In the genomic region with DNA sequence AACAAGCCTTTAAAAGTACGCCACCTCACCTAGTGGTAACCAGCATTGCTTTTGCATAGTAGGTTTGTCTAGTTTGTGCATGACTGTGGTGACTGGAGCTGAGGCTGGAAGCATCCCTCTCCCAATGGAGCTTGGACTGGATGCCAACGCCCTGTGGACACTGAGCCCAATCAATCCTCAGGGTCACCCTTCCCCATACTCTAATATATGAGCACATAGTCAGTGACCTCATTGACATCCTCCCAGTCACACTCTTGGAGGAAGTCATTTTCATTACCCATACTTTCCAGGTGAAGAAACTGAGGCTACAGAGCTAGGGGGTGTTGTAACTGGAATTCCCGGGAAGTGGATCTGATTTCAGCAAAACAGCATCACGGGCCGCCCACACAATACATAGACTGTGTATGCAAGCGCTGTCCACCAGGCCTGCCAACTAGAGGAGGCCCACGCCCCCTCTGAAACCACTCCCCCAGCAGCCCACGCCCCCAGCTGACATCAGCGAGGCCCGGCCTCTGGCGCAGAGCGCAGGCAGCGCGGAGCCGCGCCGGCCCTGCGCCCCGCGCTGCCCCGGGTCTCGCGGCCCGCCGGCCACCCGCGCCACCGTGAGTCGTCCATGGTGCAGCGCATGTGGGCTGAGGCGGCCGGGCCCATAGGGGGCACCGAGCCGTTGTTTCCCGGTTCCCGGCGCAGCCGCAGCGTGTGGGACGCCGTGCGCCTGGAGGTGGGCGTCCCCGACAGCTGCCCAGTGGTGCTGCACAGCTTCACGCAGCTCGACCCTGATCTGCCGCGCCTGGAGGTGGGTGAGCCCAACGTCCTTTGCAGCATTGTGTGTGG, we compare ENCODE assay signal across 8 mouse cellular contexts. TPM values are rescaled to one million over a fixed set of nuclear protein-coding genes. Genes with fewer than 3 reads are reported as not detected.
DNase-seq lines count a peak whose midpoint lies in the region; ATAC-seq and TF ChIP-seq lines count a peak whose summit lies in the region.

No protein-coding gene starts in this region.

- intact Hi-C loops in heart, postnatal 36 days (cut with DNase I): no loop called here

- H3K4me1 ChIP-seq in ES-E14 (ENCODE audit: control insufficient read depth in 2 of 2, insufficient read depth in 2 of 2, low read length in 2 of 2, poor library complexity in 1 of 2): peaks cover 2 to 16% of the 10 kb centered on the region in 2 experiments; a peak in 2 of 4 replicates
- H3K4me1 ChIP-seq in forebrain, embryonic 16.5 days (replicated peaks; ENCODE audit: control insufficient read depth, insufficient read depth, low read length): peaks cover 67% of the 10 kb centered on the region
- peaks cover 62% of the 10 kb centered on the region for H3K4me1 ChIP-seq in lung, embryonic 15.5 days
- H3K4me1 ChIP-seq in olfactory bulb, adult 2 months (ENCODE audit: control insufficient read depth, insufficient read depth, low read length): peaks cover 76% of the 10 kb centered on the region

- H3K36me3 ChIP-seq in ES-E14 (ENCODE audit: control insufficient read depth, insufficient read depth, low read length, poor library complexity, severe bottlenecking): no peaks in the 10 kb centered on the region
- H3K36me3 ChIP-seq in forebrain, embryonic 16.5 days (ENCODE audit: control insufficient read depth, insufficient read depth): no peaks in the 10 kb centered on the region
- H3K36me3 ChIP-seq in lung, embryonic 15.5 days: no peaks in the 10 kb centered on the region

- ATAC-seq in forebrain, embryonic 16.5 days: peak; percentile 91
- ATAC-seq in lung, embryonic 15.5 days (ENCODE audit: borderline replicate concordance, extremely low read depth, low FRiP score, low TSS enrichment): peak; percentile 92

- peak overlapping the region; percentile 52 for H3K9ac ChIP-seq in ES-E14 (ENCODE audit: insufficient read depth, low read depth, low read length, poor library complexity, severe bottlenecking)
- H3K9ac ChIP-seq in forebrain, embryonic 16.5 days (replicated peaks; ENCODE audit: low read depth, low read length): peak overlapping the region; percentile 78
- peak overlapping the region; percentile 78 for H3K9ac ChIP-seq in lung, embryonic 15.5 days

- DNase-seq in ES-E14 (ENCODE audit: low read depth, low spot score): peak; percentile 69
- DNase-seq in cerebellum, adult 11-12 months: peak; percentile 90
- DNase-seq in heart, postnatal 36 days: peak; percentile 89 to 91
- peak; percentile 86 to 88 for DNase-seq in layer of hippocampus, adult 8-10 months (ENCODE audit: low spot score in 2 of 2)
- DNase-seq in thymus, postnatal 14 days: peak; percentile 78

- no peaks in the 10 kb centered on the region for H3K27me3 ChIP-seq in forebrain, embryonic 16.5 days (replicated peaks; ENCODE audit: control insufficient read depth, insufficient read depth, low read length)
- H3K27me3 ChIP-seq in lung, embryonic 15.5 days: no peaks in the 10 kb centered on the region

- TF ChIP-seq CTCF in olfactory bulb, adult 2 months (IDR thresholded peaks at IDR 0.05; ENCODE audit: insufficient read depth, low read depth, low read length): no peak

- H3K9me3 ChIP-seq in ES-E14 (ENCODE audit: control insufficient read depth, insufficient read depth, low read depth, low read length): no peaks in the 10 kb centered on the region
- H3K9me3 ChIP-seq in forebrain, embryonic 16.5 days (ENCODE audit: control insufficient read depth, low read length): no peaks in the 10 kb centered on the region
- no peaks in the 10 kb centered on the region for H3K9me3 ChIP-seq in lung, embryonic 15.5 days

- peak overlapping the region; percentile 68 to 75 for H3K4me3 ChIP-seq in ES-E14 (ENCODE audit: insufficient read depth in 1 of 2, low read depth in 1 of 2, low read length in 2 of 2, poor library complexity in 1 of 2, severe bottlenecking in 1 of 2)
- peak overlapping the region; percentile 59 for H3K4me3 ChIP-seq in forebrain, embryonic 16.5 days (replicated peaks; ENCODE audit: low read length)
- H3K4me3 ChIP-seq in lung, embryonic 15.5 days: peak overlapping the region; percentile 74
- peak overlapping the region; percentile 62 for H3K4me3 ChIP-seq in olfactory bulb, adult 2 months (ENCODE audit: insufficient read depth, low read depth, low read length)

- in situ Hi-C loops in ES-E14 (cut with MboI; ENCODE audit: low sequenced_read_pairs in 2 of 2, unreplicated experiment in 2 of 2): no loop called here

- peak; percentile 87 for TF ChIP-seq POLR2A in olfactory bulb, adult 2 months (IDR thresholded peaks at IDR 0.05; ENCODE audit: insufficient read depth, low read depth, low read length)

- WGBS in forebrain, embryonic 16.5 days: 2% methylated on average over 49 of the region's 49 CpGs
- WGBS in lung, embryonic 15.5 days: 3% methylated on average over 48 of the region's 49 CpGs
- WGBS in olfactory bulb, adult 2 months: 3% methylated on average over 49 of the region's 49 CpGs

- H3K4me2 ChIP-seq in forebrain, embryonic 16.5 days (ENCODE audit: low read length): peak overlapping the region; percentile 82
- peak overlapping the region; percentile 90 for H3K4me2 ChIP-seq in lung, embryonic 15.5 days

- no peak overlapping the region for H3K27ac ChIP-seq in ES-E14 (ENCODE audit: insufficient read depth, low read depth, low read length, poor library complexity, severe bottlenecking)
- peak overlapping the region; percentile 81 for H3K27ac ChIP-seq in forebrain, embryonic 16.5 days (ENCODE audit: low read length)
- H3K27ac ChIP-seq in lung, embryonic 15.5 days: peak overlapping the region; percentile 83
- peak overlapping the region; percentile 71 for H3K27ac ChIP-seq in olfactory bulb, adult 2 months (ENCODE audit: insufficient read depth, low read depth, low read length)

TF ChIP-seq in ES-E14, 5 proteins besides CTCF, POLR2A, EP300 and RAD21:
- no peak for TF ChIP-seq ZC3H11A (IDR thresholded peaks at IDR 0.05; ENCODE audit: borderline replicate concordance, low read depth, low read length)
- no peak for TF ChIP-seq MAFK (IDR thresholded peaks at IDR 0.05; ENCODE audit: insufficient read depth, low read depth, low read length)
- no peak for TF ChIP-seq HCFC1 (IDR thresholded peaks at IDR 0.05; ENCODE audit: borderline replicate concordance, insufficient read depth, low read length)
- no peak for TF ChIP-seq ZNF384 (IDR thresholded peaks at IDR 0.05; ENCODE audit: low read depth, low read length)
- no peak for TF ChIP-seq CHD2 (IDR thresholded peaks at IDR 0.05; ENCODE audit: low read depth, low read length)

RNA-seq across cellular contexts. Expression of a gene that starts 20.2 kb away (rescaled TPM):
- 18.2 and 24.8 TPM in 2 replicates for total RNA-seq in ES-E14 (2012; rRNA removed)
- polyA plus RNA-seq in forebrain, embryonic 16.5 days (2015; fragmentation: Nextera tagmentation; extraction: Ambion mirVana): 83.5 and 83.7 TPM in 2 replicates
- total RNA-seq in heart, postnatal 36 days (2021): 10 to 100 TPM; 13.3 to 13.6 TPM
- 100 to 1,000 TPM; 105 to 142 (median 118) TPM for total RNA-seq in layer of hippocampus, adult 8-10 months (2022)
- polyA plus RNA-seq in lung, embryonic 15.5 days (2015; fragmentation: Nextera tagmentation; extraction: Ambion mirVana): 30.9 and 31.7 TPM in 2 replicates
- polyA plus RNA-seq in olfactory bulb, adult 2 months (2012; ENCODE audit: insufficient read depth, insufficient read length, low replicate concordance, missing spikeins): not detected in 2 replicates

RNA-seq across cellular contexts. Expression of a gene that starts 27.3 kb away (rescaled TPM):
- 0.80 and 5.1 TPM in 2 replicates for total RNA-seq in ES-E14 (2012; rRNA removed)
- 1.8 and 2.4 TPM in 2 replicates for polyA plus RNA-seq in forebrain, embryonic 16.5 days (2015; fragmentation: Nextera tagmentation; extraction: Ambion mirVana)
- 1 to 10 TPM in 1 of 2 experiments, under 1 TPM in 1; 0.84 to 1.3 TPM for total RNA-seq in heart, postnatal 36 days (2021)
- 1 to 10 TPM in 3 of 4 experiments, not detected in 1; 1.5 to 4.1 (median 1.7) TPM for total RNA-seq in layer of hippocampus, adult 8-10 months (2022)
- 2.2 and 3.5 TPM in 2 replicates for polyA plus RNA-seq in lung, embryonic 15.5 days (2015; fragmentation: Nextera tagmentation; extraction: Ambion mirVana)
- not detected in 2 replicates for polyA plus RNA-seq in olfactory bulb, adult 2 months (2012; ENCODE audit: insufficient read depth, insufficient read length, low replicate concordance, missing spikeins)

RNA-seq across cellular contexts. Expression of a gene that starts 30.0 kb away (rescaled TPM):
- not detected in 2 replicates for total RNA-seq in ES-E14 (2012; rRNA removed)
- not detected in 2 replicates for polyA plus RNA-seq in forebrain, embryonic 16.5 days (2015; fragmentation: Nextera tagmentation; extraction: Ambion mirVana)
- not detected for total RNA-seq in heart, postnatal 36 days (2021)
- not detected for total RNA-seq in layer of hippocampus, adult 8-10 months (2022)
- 1.9 TPM in 1 of 2 replicates, not detected in the other for polyA plus RNA-seq in lung, embryonic 15.5 days (2015; fragmentation: Nextera tagmentation; extraction: Ambion mirVana)
- polyA plus RNA-seq in olfactory bulb, adult 2 months (2012; ENCODE audit: insufficient read depth, insufficient read length, low replicate concordance, missing spikeins): not detected in 2 replicates

RNA-seq across cellular contexts. Expression of a gene that starts 36.5 kb away (rescaled TPM):
- 1.4 and 3.1 TPM in 2 replicates for total RNA-seq in ES-E14 (2012; rRNA removed)
- polyA plus RNA-seq in forebrain, embryonic 16.5 days (2015; fragmentation: Nextera tagmentation; extraction: Ambion mirVana): 0.51 and 1.2 TPM in 2 replicates
- total RNA-seq in heart, postnatal 36 days (2021): 1 to 10 TPM; 2.6 to 3.7 TPM
- total RNA-seq in layer of hippocampus, adult 8-10 months (2022): 1 to 10 TPM; 2.1 to 6.6 (median 3.4) TPM
- polyA plus RNA-seq in lung, embryonic 15.5 days (2015; fragmentation: Nextera tagmentation; extraction: Ambion mirVana): 0.98 and 1.8 TPM in 2 replicates
- not detected in 2 replicates for polyA plus RNA-seq in olfactory bulb, adult 2 months (2012; ENCODE audit: insufficient read depth, insufficient read length, low replicate concordance, missing spikeins)

RNA-seq across cellular contexts. Expression of a gene that starts 50.4 kb away (rescaled TPM):
- total RNA-seq in ES-E14 (2012; rRNA removed): 20.0 and 22.6 TPM in 2 replicates
- polyA plus RNA-seq in forebrain, embryonic 16.5 days (2015; fragmentation: Nextera tagmentation; extraction: Ambion mirVana): 40.5 and 43.3 TPM in 2 replicates
- total RNA-seq in heart, postnatal 36 days (2021): 10 to 100 TPM in 1 of 2 experiments, 1 to 10 TPM in 1; 9.6 to 11.5 TPM
- total RNA-seq in layer of hippocampus, adult 8-10 months (2022): 10 to 100 TPM; 18.6 to 21.2 (median 19.5) TPM
- polyA plus RNA-seq in lung, embryonic 15.5 days (2015; fragmentation: Nextera tagmentation; extraction: Ambion mirVana): 45.3 and 46.7 TPM in 2 replicates
- not detected in 2 replicates for polyA plus RNA-seq in olfactory bulb, adult 2 months (2012; ENCODE audit: insufficient read depth, insufficient read length, low replicate concordance, missing spikeins)
